Mouse (Mus musculus): ENCODE results near the gene Fam98b.

DNA sequence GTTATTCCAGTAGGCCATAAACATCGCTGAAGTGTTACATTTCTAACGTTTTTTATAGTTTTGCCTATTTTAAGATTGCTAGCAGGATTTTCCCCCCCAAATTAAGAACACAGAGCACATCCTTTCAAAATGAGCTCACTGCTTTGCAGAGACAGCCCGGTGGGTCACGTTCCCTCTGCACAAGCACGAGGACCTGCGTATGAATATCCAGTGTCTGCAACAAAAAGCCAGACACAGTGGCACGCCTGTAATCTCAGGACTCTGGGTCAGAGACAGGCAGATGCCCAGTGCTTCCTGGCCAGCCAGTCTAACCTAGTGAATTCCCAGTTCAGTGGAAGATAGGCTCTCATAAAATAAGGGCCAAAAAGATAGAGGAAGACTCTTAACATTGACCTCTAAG, 19.3 kb upstream of the Fam98b start:
- TF ChIP-seq POLR2A (IDR thresholded peaks at IDR 0.05; ENCODE audit: borderline replicate concordance, low read depth, low read length) (no peak), CTCF (IDR thresholded peaks at IDR 0.05; ENCODE audit: low read depth, low read length) (no peak)
